In the genomic region with DNA sequence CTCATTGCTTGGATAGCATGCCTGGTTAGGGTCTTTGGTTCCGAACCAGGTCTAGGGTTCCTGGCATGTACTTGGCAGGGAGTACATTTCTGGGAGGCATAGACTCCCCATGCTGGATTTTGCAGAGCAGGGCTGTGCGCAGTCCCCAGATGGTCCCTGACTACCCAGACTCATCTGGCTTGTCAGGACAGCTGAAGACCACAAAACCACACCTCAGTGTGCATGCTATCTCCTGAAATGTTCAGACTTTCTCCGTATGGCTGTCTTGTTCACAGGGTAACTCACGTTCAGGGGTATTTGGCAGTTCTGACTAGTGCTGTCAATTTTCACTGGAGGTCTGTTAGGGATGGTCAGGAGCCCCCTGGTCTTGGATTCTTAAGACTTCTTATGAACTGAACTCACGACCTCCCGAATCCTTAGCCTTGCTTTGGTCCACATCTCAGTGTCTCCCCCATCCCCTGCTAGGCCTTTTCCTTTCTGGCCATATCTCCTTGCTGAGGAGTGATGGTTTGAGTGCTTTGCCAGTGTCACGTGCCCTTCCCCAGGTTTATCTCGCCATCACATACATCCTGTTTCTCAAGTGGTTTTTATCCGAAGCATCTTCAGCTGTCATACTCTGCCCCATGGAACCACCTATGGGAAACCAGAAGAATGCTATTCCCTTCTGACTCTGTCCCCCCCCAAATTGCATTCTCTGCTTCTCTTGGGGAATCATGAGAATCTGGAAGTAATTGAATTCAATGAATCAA, we compare ENCODE assay signal across 18 mouse cellular contexts. TPM values are rescaled to one million over a fixed set of nuclear protein-coding genes. Genes with fewer than 3 reads are reported as not detected.
DNase-seq lines count a peak whose midpoint lies in the region; ATAC-seq and TF ChIP-seq lines count a peak whose summit lies in the region.
"Had no signal": no experiment of that assay in that cellular context is flagged by ENCODE, and none has a peak within 500 bp of the region (broad histone marks: within the 10 kb centered on the region; RNA-seq: fewer than 3 reads in every experiment).

No protein-coding gene starts in this region.

- peaks cover 14% of the 10 kb centered on the region for H3K36me3 ChIP-seq in thymus, adult 2 months (ENCODE audit: control insufficient read depth, insufficient read depth, low read length)
- peaks cover 25% of the 10 kb centered on the region for H3K36me3 ChIP-seq in liver, embryonic 13.5 days
- no peaks in the 10 kb centered on the region for H3K36me3 ChIP-seq in forebrain, embryonic 11.5 days (ENCODE audit: control insufficient read depth, insufficient read depth, low read length)

- peaks cover 10% of the 10 kb centered on the region; the same call in 1 of the 2 replicates for H3K27me3 ChIP-seq in thymus, adult 2 months (ENCODE audit: control insufficient read depth, insufficient read depth, low read length)
- peaks cover 17% of the 10 kb centered on the region for H3K27me3 ChIP-seq in liver, embryonic 13.5 days
- H3K27me3 ChIP-seq in forebrain, embryonic 11.5 days (ENCODE audit: control insufficient read depth, insufficient read depth, low read length): peaks cover 14% of the 10 kb centered on the region

- H3K4me1 ChIP-seq in thymus, adult 2 months (replicated peaks; ENCODE audit: control insufficient read depth, insufficient read depth, low read length): peaks cover 31% of the 10 kb centered on the region
- H3K4me1 ChIP-seq in liver, embryonic 13.5 days (replicated peaks): peaks cover 62% of the 10 kb centered on the region
- H3K4me1 ChIP-seq in forebrain, embryonic 11.5 days (replicated peaks; ENCODE audit: control insufficient read depth, insufficient read depth, low read length): peaks cover 12% of the 10 kb centered on the region; the same call in 1 of the 2 replicates

- TF ChIP-seq CTCF in thymus, adult 2 months (IDR thresholded peaks at IDR 0.05; ENCODE audit: borderline replicate concordance, control insufficient read depth, extremely low read depth, insufficient read depth, low read length, poor library complexity): no peak

- H3K4me2 ChIP-seq in liver, embryonic 13.5 days: peak overlapping the region; percentile 98
- no peak overlapping the region for H3K4me2 ChIP-seq in forebrain, embryonic 11.5 days (ENCODE audit: low read depth, low read length, severe bottlenecking)
- H3K4me2 ChIP-seq: embryonic facial prominence, embryonic 12.5 days; hindbrain, embryonic 12.5 days had no signal

- DNase-seq in thymus, postnatal 0 days (ENCODE audit: low spot score): peak; percentile 48
- no peak for DNase-seq in thymus, adult 2 months
- peak; percentile 53 for DNase-seq in liver, embryonic 13.5 days
- no peak for DNase-seq in layer of hippocampus, adult 9-11 months
- DNase-seq in forebrain, embryonic 11.5 days (ENCODE audit: low spot score): no peak
- DNase-seq in adrenal gland, adult 2 months: no peak
- DNase-seq: adrenal gland, postnatal 25 days; cerebellum, adult 8-10 months; gastrocnemius, postnatal 10 days; heart, adult 2 months; layer of hippocampus, postnatal 36 days; left cerebral cortex, postnatal 4 days; right cerebral cortex, postnatal 14 days had no signal

- H3K9me3 ChIP-seq in liver, embryonic 13.5 days (replicated peaks): no peaks in the 10 kb centered on the region
- H3K9me3 ChIP-seq in forebrain, embryonic 11.5 days (ENCODE audit: control insufficient read depth, low read length): no peaks in the 10 kb centered on the region
- H3K9me3 ChIP-seq: embryonic facial prominence, embryonic 12.5 days; hindbrain, embryonic 12.5 days; midbrain, embryonic 10.5 days had no signal

- 11% methylated on average over 9 of the region's 9 CpGs for WGBS in thymus, adult 2 months
- WGBS in liver, embryonic 13.5 days (ENCODE audit: insufficient replicate concordance): 17% methylated on average over 9 of the region's 9 CpGs
- WGBS in forebrain, embryonic 11.5 days: 93% methylated on average over 9 of the region's 9 CpGs

- H3K9ac ChIP-seq in liver, embryonic 13.5 days: peak overlapping the region; percentile 94; the same call in 1 of the 2 replicates
- H3K9ac ChIP-seq in forebrain, embryonic 11.5 days (ENCODE audit: low read length): no peak overlapping the region
- H3K9ac ChIP-seq: embryonic facial prominence, embryonic 12.5 days; hindbrain, embryonic 12.5 days had no signal

- no peak for TF ChIP-seq POLR2A in thymus, adult 2 months (IDR thresholded peaks at IDR 0.05; ENCODE audit: control insufficient read depth, extremely low read depth, insufficient read depth, low read length, poor library complexity)

- peak; percentile 5; the same call in 1 of the 2 replicates for ATAC-seq in granulocyte monocyte progenitor cell, adult 5-6 weeks (replicated peaks; ENCODE audit: poor library complexity, severe bottlenecking)
- ATAC-seq in liver, embryonic 13.5 days (ENCODE audit: low read depth): peak; percentile 13; the same call in 1 of the 2 replicates
- no peak for ATAC-seq in forebrain, embryonic 11.5 days (replicated peaks; ENCODE audit: low FRiP score)

- no peak overlapping the region for H3K27ac ChIP-seq in thymus, adult 2 months (ENCODE audit: control insufficient read depth, insufficient read depth, low read length)
- H3K27ac ChIP-seq in liver, embryonic 13.5 days: peak overlapping the region; percentile 77
- no peak overlapping the region for H3K27ac ChIP-seq in forebrain, embryonic 11.5 days (ENCODE audit: low read depth, low read length)
- H3K27ac ChIP-seq: embryonic facial prominence, embryonic 12.5 days; heart, adult 2 months; hindbrain, embryonic 12.5 days; midbrain, embryonic 10.5 days; stomach, postnatal 0 days had no signal

- no peak overlapping the region for H3K4me3 ChIP-seq in thymus, adult 2 months (ENCODE audit: control insufficient read depth, insufficient read depth, low read length)
- peak overlapping the region; percentile 91 for H3K4me3 ChIP-seq in liver, embryonic 13.5 days (replicated peaks)
- no peak overlapping the region for H3K4me3 ChIP-seq in forebrain, embryonic 11.5 days (ENCODE audit: low read depth, low read length)
- H3K4me3 ChIP-seq: embryonic facial prominence, embryonic 12.5 days; heart, adult 2 months; hindbrain, embryonic 12.5 days; midbrain, embryonic 10.5 days had no signal

RNA-seq across cellular contexts. Expression of gene Ankrd27, which starts 2.8 kb away (rescaled TPM):
- 29.2 and 30.1 TPM in 2 replicates for polyA plus RNA-seq in thymus, postnatal 0 days (2015; fragmentation: Nextera tagmentation; extraction: Ambion mirVana)
- 41.6 and 44.9 TPM in 2 replicates for polyA plus RNA-seq in thymus, adult 2 months (2012; rRNA removed)
- total RNA-seq in granulocyte monocyte progenitor cell, adult 5-6 weeks (2014; fragmentation: Nextera tagmentation): 40.4 and 66.7 TPM in 2 replicates
- 40.0 and 49.7 TPM in 2 replicates for total RNA-seq in granulocyte monocyte progenitor cell, adult 5-6 weeks (2017)
- 26.1 and 31.7 TPM in 2 replicates for polyA plus RNA-seq in liver, embryonic 13.5 days (2015; fragmentation: Nextera tagmentation; extraction: Ambion mirVana)
- polyA plus RNA-seq in forebrain, embryonic 11.5 days (2014; fragmentation: Nextera tagmentation; extraction: Ambion mirVana): 30.5 and 35.9 TPM in 2 replicates
- 10 to 100 TPM; 27.7 to 30.4 TPM for total RNA-seq in adrenal gland, adult 2 months (2021)
- polyA plus RNA-seq in adrenal gland, adult 2 months (2012; rRNA removed): 14.5 and 19.9 TPM in 2 replicates

RNA-seq across cellular contexts. Expression of gene Rgs9bp, which starts 3.5 kb away (rescaled TPM):
- 0.07 and 0.08 TPM in 2 replicates for polyA plus RNA-seq in thymus, postnatal 0 days (2015; fragmentation: Nextera tagmentation; extraction: Ambion mirVana)
- 0.26 TPM in 2 replicates for polyA plus RNA-seq in thymus, adult 2 months (2012; rRNA removed)
- total RNA-seq in granulocyte monocyte progenitor cell, adult 5-6 weeks (2014; fragmentation: Nextera tagmentation): 0.30 and 1.2 TPM in 2 replicates
- 0.36 and 0.65 TPM in 2 replicates for total RNA-seq in granulocyte monocyte progenitor cell, adult 5-6 weeks (2017)
- polyA plus RNA-seq in liver, embryonic 13.5 days (2015; fragmentation: Nextera tagmentation; extraction: Ambion mirVana): 0.03 and 0.05 TPM in 2 replicates
- 0.21 and 0.32 TPM in 2 replicates for polyA plus RNA-seq in forebrain, embryonic 11.5 days (2014; fragmentation: Nextera tagmentation; extraction: Ambion mirVana)
- under 1 TPM; 0.17 to 0.21 TPM for total RNA-seq in adrenal gland, adult 2 months (2021)
- polyA plus RNA-seq in adrenal gland, adult 2 months (2012; rRNA removed): 0.04 and 0.07 TPM in 2 replicates
- polyA plus RNA-seq: heart, adult 2 months had no signal

RNA-seq across cellular contexts. Expression of gene Nudt19, which starts 32.8 kb away (rescaled TPM):
- polyA plus RNA-seq in thymus, postnatal 0 days (2015; fragmentation: Nextera tagmentation; extraction: Ambion mirVana): 99.2 and 105 TPM in 2 replicates
- 40.2 and 44.1 TPM in 2 replicates for polyA plus RNA-seq in thymus, adult 2 months (2012; rRNA removed)
- 98.2 and 110 TPM in 2 replicates for total RNA-seq in granulocyte monocyte progenitor cell, adult 5-6 weeks (2014; fragmentation: Nextera tagmentation)
- 44.6 and 52.5 TPM in 2 replicates for total RNA-seq in granulocyte monocyte progenitor cell, adult 5-6 weeks (2017)
- polyA plus RNA-seq in liver, embryonic 13.5 days (2015; fragmentation: Nextera tagmentation; extraction: Ambion mirVana): 96.0 and 105 TPM in 2 replicates
- polyA plus RNA-seq in forebrain, embryonic 11.5 days (2014; fragmentation: Nextera tagmentation; extraction: Ambion mirVana): 43.3 and 45.7 TPM in 2 replicates
- 10 to 100 TPM; 53.1 to 53.5 TPM for total RNA-seq in adrenal gland, adult 2 months (2021)
- 112 and 122 TPM in 2 replicates for polyA plus RNA-seq in adrenal gland, adult 2 months (2012; rRNA removed)

RNA-seq across cellular contexts. Expression of gene Tdrd12, which starts 51.3 kb away (rescaled TPM):
- not detected in 2 replicates for polyA plus RNA-seq in thymus, postnatal 0 days (2015; fragmentation: Nextera tagmentation; extraction: Ambion mirVana)
- 0.24 TPM in 1 of 2 replicates, not detected in the other for polyA plus RNA-seq in thymus, adult 2 months (2012; rRNA removed)
- not detected in 2 replicates for total RNA-seq in granulocyte monocyte progenitor cell, adult 5-6 weeks (2014; fragmentation: Nextera tagmentation)
- not detected in 2 replicates for total RNA-seq in granulocyte monocyte progenitor cell, adult 5-6 weeks (2017)
- polyA plus RNA-seq in liver, embryonic 13.5 days (2015; fragmentation: Nextera tagmentation; extraction: Ambion mirVana): 0.07 and 0.33 TPM in 2 replicates
- polyA plus RNA-seq in forebrain, embryonic 11.5 days (2014; fragmentation: Nextera tagmentation; extraction: Ambion mirVana): not detected in 2 replicates
- under 1 TPM in 1 of 2 experiments, not detected in 1; 0.23 TPM for total RNA-seq in adrenal gland, adult 2 months (2021)
- polyA plus RNA-seq in adrenal gland, adult 2 months (2012; rRNA removed): not detected in 2 replicates
- polyA plus RNA-seq: heart, adult 2 months; midbrain, embryonic 10.5 days had no signal

RNA-seq across cellular contexts. Expression of gene Pdcd5, which starts 58.5 kb away (rescaled TPM):
- polyA plus RNA-seq in thymus, postnatal 0 days (2015; fragmentation: Nextera tagmentation; extraction: Ambion mirVana): 266 and 274 TPM in 2 replicates
- polyA plus RNA-seq in thymus, adult 2 months (2012; rRNA removed): 47.6 and 50.1 TPM in 2 replicates
- total RNA-seq in granulocyte monocyte progenitor cell, adult 5-6 weeks (2014; fragmentation: Nextera tagmentation): 133 and 145 TPM in 2 replicates
- 94.4 and 114 TPM in 2 replicates for total RNA-seq in granulocyte monocyte progenitor cell, adult 5-6 weeks (2017)
- 167 and 169 TPM in 2 replicates for polyA plus RNA-seq in liver, embryonic 13.5 days (2015; fragmentation: Nextera tagmentation; extraction: Ambion mirVana)
- 305 TPM in 2 replicates for polyA plus RNA-seq in forebrain, embryonic 11.5 days (2014; fragmentation: Nextera tagmentation; extraction: Ambion mirVana)
- total RNA-seq in adrenal gland, adult 2 months (2021): 10 to 100 TPM; 87.1 to 88.8 TPM
- polyA plus RNA-seq in adrenal gland, adult 2 months (2012; rRNA removed): 21.2 and 21.3 TPM in 2 replicates

Comparison
In these comparisons a context has a peak if more than half of its experiments do, and no peak if none do; other contexts are left out.
1. DNase-seq: peak in thymus, postnatal 0 days (single experiment) and liver, embryonic 13.5 days (single experiment); none in thymus, adult 2 months (single experiment), layer of hippocampus, adult 9-11 months (single experiment), forebrain, embryonic 11.5 days (single experiment) and adrenal gland, adult 2 months (single experiment).